Mouse (Mus musculus): ENCODE results near the gene Acss1.

The Acss1 gene

GRCm38 (mm10) chr2:150667820-150668766 is at the start of gene Acss1:
TSS of gene Acss1 (minus strand) at chr2:150668500.
- DNase-seq: peak; percentile 22 to 53

GRCm38 (mm10) chr2:150712167-150712674 is 43.9 kb upstream of the Acss1 start:
- DNase-seq: no peak

DNA sequence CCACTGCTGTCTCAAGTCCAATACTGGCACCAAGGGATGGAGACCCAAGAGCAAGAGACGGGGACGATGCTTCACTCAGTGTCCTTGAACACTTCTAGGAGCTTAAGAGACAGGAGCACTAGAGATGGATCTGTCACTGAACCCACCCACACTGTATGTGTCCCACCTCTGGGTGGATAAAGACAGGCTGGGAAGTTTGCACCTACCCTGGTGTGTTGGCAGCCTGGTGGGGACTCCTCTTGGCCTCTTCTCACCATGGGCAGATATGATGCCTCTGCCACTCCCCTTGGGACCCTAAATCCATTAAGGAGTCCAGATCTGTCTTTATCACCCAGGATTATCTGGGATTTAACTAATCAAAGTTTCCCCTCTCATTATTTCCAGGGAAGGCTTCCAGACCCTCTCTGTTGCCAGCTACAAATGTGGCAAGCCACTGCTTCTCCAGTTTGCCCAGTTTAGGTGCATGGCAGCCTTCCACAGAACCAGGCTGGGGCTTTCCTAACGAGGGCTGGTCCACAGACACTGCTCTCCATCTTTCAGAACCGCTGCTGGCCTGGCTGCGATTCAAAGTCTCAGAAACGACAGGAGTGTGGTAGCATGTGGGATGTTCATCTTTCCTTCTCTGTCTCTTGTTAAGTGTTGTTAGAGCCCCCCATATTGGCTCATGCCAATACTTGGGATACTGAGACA is 23.3 kb upstream of the Acss1 start:
- no peak for DNase-seq

DNA sequence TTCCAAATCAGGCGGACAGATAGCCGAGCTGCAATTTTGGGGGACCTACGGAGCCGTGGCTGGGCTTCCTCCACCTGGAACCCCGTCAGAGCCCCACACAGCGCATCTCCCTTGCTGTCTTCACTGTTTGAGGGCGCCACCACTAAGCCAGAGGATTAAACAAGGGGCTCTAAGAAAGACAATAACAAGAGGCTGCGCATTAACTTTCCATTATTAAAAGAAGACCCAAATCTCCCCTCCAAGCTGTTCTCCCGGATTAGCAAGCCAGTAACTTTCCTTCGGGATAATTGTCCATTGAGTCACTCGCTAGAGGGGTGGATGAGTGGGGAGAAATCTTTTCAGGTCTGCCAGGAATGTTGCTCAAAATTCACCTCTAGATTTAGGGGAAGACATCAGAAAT is 21.9 kb upstream of the Acss1 start:
- DNase-seq: no peak

GRCm38 (mm10) chr2:150689223-150689800 is 21.0 kb upstream of the Acss1 start, which contains the start of gene Vsx1:
TSS of gene Vsx1 (minus strand) at chr2:150689360.
- no peak for DNase-seq

DNA sequence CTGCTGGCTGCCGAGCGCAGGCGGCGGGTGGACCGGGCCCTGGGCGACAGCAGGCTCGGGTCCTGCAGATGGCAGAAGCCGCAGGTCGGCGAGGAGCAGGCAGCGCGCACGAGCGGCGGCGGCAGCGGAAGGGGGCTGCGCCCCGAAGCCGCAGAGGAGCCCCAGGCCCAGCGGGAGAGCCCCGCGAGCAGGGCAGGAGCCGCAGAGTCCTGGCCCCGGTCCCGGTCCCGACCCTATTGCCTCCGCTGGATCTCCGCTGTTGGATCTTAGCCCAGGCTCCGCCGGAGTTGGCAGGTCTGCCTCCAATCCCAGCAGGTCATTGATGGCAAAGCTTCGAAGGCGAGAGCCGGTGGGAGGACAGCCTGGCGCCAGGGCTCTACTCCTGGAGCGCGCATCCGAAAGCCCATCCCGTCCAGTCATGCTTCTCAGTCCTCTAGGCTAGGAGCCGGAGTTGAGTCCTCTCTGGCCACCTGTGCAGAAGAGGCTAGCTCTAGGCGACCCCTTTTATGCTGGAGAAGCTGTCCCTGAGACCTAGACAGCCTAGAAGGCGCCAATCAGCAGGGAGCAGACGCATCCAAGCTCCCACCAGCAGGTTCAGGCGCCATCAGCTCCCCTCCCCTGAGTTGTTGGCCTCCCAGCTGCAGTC is 20.4 kb upstream of the Acss1 start:
- DNase-seq: peak; percentile 93 to 94

DNA sequence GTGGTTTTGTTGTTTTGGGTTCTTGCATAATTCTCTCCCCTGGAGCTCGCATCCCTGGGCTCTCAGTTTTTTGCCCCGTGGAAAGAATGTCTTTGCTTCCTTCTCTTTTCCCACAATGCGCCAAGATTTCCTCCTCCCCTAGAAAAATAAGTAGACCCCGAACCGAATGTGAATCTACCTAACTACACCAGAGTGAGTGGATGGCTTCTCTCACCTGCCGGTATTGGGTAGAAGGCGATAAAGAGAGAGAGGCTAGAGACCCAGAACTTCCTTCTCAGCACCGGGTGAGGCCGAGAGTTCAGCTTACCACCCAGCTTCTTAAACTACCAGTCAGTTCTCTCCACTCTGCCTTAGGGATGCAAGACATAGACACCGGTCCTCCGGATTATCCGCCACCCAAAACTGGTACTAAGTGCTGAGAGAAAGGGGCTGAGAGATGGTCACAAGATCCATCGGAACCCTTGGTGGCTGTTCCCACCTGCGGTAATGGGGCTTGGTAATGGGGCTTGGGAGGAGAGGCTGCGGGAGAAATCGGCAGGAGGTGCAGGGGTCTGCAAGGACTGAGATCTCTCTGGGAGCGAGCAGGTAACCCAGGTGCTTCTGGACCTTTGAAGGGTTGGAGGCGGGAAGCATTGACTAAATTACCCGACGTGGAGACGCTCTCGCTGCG is 19.7 kb upstream of the Acss1 start:
- DNase-seq: no peak

GRCm38 (mm10) chr2:150685389-150685788 is 17.1 kb upstream of the Acss1 start:
- DNase-seq: no peak

DNA sequence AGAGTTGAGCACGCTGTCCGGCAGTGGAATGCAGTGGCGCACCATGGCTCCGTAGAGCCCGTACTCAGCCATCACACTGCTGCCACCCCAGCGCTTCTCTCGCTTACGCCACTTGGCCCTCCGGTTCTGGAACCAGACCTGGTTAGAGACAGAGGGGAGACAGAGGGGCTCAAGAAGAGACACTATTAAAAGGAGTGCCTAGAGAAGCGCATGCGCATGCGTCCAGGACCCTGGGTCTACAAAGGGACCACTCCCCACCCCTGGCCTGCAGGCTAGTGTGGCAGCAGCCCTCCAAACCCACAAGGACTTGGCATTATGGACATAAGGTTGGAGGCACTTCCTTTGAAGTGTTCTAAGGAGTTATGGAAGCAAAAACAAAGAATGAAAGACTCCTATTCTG is 16.2 kb upstream of the Acss1 start:
- DNase-seq: no peak

GRCm38 (mm10) chr2:150681581-150681980 is 13.3 kb upstream of the Acss1 start:
- no peak for DNase-seq

DNA sequence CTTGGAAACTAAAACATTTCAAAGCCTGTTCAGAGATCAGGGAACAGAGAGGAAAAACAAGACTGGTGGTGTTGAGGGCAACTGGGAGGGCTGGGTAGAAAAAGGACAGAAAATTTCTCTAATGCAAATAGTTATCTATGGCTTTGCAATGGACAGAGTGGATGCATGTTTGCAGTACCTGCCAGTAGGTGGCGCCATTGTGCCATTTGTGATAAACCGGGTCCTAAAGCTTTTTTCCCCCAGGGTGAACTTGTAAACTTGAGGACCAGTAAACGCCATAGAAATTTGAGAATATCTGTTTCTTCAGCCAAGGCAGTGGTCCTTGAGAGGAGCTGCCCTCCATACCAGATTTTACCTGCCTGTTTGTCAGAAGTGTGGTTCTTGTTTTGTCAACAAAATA is 10.1 kb upstream of the Acss1 start:
- DNase-seq: peak; percentile 72 to 86

- no peak for DNase-seq
These were observed 7.2 kb upstream of the Acss1 start for GRCm38 (mm10) chr2:150675525-150675924.

DNA sequence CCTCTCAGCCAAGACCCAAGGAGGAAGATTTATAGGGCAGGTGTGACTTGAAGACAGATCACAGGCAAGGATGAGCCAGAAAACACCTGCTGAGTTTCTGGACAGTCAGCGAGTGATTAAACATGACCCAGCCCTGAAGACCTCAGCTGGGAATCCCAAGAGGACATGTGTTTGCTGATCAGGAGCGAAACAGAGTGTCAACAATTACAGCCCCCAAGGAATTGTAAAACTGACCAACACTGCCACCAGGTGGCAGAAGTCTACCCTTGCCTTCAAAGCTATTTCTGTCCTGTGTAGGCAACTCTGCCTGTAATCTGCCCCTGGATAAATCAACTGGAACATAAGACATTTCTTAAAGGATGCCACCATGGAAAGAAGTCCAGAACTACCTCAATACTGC is 6.6 kb upstream of the Acss1 start:
- peak; percentile 39 to 66 for DNase-seq

DNA sequence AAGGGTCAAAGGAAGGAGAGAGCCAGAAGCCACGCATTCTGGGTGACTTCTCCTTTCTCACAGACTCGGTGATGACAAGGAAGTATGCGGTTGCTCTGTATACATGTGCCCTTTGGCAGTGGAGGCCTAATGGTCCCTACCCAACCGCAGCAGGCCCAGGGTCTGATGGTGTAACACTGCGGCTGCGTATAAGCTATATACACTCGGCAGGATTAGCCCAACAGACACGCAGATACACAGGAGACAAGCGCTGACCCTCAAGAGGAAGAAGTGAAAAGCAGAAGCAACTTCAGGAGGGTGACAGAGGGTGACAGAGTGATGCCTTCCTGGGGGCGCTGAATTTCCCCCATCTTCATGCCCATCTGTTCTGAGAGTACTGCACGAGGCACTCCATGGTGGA is 5.6 kb upstream of the Acss1 start:
- no peak for DNase-seq

GRCm38 (mm10) chr2:150671609-150672290 is 3.5 kb upstream of the Acss1 start:
- DNase-seq: no peak

- DNase-seq: no peak
These were observed 2.6 kb upstream of the Acss1 start for GRCm38 (mm10) chr2:150670926-150671325.

- DNase-seq: no peak
These were observed 1.2 kb upstream of the Acss1 start for GRCm38 (mm10) chr2:150669454-150670045.

- no peak for DNase-seq
These were observed 656 bp upstream of the Acss1 start for GRCm38 (mm10) chr2:150668956-150669355.

- no peak for DNase-seq
These were observed 1.1 kb downstream of the Acss1 start for GRCm38 (mm10) chr2:150667065-150667819.

DNA sequence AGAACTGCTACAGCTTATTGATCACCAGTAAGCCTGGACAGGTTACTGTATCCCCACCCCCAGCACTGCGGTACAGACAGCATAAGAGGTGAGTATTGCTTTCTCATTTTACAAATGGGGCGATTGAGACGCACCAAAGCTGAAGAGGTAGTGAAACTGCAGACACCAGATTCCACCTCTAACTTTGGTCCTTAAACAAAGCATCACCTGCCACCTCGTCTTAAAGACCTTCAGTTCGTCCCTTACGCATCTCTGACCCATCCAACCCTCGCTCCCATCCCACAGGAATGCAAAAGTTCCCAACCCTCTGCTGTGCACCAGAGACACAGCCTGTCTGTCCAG is 1.6 kb downstream of the Acss1 start:
- DNase-seq: no peak

Measured in cerebellum, postnatal 25 days (tissue).